Mouse (Mus musculus): ENCODE results near the gene Kank2.

Kank2 gene

GRCm38 (mm10) chr9:21750370-21750769, 48.2 kb downstream of the Kank2 start:
- no peak for DNase-seq (ENCODE audit: extremely low spot score)

- no peak for DNase-seq (ENCODE audit: extremely low spot score)
These were observed 49.0 kb downstream of the Kank2 start for GRCm38 (mm10) chr9:21749382-21750118.

DNA sequence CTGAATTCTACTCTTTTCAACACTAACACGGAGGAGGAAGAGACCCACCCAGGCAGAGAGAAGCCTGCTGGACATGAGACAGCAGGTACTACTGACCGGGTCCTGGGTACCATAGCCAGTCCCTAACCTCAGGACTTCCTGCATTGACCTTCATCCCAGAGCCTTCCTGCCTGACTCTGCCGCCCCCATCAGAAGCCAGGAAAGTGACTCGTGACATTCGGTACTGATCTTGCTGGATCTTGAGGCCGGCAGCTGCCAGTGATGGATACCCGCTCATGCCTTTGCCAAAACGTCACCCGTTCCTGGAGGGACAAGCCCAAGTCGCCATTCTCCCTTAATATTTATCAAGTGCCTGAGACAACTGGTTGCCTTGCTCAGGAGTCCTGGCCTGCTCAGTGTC, 50.1 kb downstream of the Kank2 start:
- DNase-seq (ENCODE audit: extremely low spot score), result no peak

- DNase-seq (ENCODE audit: extremely low spot score), result no peak
These were observed 50.5 kb downstream of the Kank2 start for GRCm38 (mm10) chr9:21748033-21748432.

DNA sequence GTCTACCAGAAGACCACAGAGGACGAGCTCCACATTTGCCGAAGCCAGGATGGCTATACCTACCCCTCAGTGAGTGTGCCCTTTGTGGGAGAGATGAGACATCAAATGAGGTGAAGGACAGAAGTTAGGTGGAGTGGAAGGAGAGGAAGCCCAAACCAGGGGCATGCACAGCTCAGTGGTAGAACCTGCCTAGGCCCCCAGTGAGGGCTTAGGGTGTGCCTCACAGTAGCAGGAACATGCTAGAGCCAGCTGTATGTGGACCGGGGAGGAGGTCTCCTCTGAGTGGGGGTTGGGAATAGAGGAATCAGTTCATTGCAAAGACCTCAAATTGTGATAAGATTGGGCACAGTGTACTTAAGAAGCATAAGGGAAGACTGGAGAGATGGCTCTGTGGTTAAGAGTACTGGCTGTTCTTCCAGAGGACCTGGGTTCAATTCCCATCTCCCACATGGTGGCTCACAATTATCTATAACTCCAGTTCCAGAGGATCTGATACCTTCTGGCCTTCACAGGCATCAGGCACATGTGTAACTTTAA, 51.2 kb downstream of the Kank2 start:
- no peak for DNase-seq (ENCODE audit: extremely low spot score)

DNA sequence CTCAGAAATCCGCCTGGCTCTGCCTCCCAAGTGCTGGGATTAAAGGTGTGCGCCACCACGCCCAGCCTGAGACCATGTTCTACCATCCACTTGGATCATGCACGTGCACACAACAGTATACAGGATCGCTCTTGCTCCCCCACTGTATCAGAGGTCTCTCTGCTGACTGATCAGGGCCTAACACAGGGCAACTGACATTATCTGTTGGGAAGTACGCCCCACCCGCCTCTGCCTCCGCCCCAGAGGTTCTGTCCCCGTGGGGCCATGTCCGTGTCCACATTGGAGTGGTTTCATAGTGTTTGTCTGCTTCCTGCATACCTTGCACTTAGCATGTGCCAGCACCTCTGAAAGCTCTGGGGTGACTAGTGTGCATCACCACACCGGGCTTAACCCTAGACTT, 57.0 kb downstream of the Kank2 start:
- no peak for DNase-seq (ENCODE audit: extremely low spot score)

DNA sequence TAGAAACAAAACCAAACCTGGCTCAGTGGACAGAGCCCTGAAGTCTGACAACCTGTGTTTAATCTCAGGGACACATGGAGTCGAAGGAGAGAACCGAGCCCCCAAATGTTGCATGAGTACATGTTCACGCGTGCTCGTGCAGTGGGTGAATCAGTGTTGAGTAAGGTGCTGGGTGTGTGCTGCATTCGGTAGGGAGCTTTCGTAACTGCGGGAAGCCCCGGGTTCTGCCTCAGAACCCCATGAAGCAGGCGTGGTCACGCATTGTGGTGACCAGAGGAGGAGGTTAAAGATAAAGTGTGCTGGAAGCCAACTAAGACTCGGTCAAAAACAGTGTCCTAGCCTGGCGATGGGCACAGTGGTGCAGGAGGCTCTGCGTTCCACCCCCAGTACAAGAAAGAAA, 58.1 kb downstream of the Kank2 start:
- DNase-seq (ENCODE audit: extremely low spot score), result no peak

- no peak for DNase-seq (ENCODE audit: extremely low spot score)
These were observed 59.8 kb downstream of the Kank2 start for GRCm38 (mm10) chr9:21738776-21739175.

- no peak for DNase-seq (ENCODE audit: extremely low spot score)
These were observed 61.4 kb downstream of the Kank2 start for GRCm38 (mm10) chr9:21737188-21737587.

DNA sequence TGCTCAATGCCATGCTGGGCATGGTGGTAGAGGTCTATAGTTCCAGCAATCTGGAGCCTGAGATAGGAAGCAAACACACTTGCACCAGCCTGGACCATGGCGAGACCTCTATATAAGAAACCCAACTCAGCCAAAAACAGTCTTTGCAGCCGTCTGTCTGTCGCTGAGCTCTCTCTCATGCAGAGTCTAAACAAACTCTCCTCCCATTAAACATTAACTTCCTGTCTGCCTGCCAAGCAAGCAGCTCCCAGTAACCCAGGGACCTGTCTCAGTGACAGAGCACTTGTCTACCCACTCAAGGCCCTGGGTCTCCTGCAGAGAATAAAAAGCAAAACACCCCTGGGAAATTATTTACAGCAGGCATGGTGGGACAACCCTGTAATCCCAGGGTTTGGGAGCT, 62.0 kb downstream of the Kank2 start:
- DNase-seq (ENCODE audit: extremely low spot score), result no peak

- no peak for DNase-seq (ENCODE audit: extremely low spot score)
These were observed 63.4 kb downstream of the Kank2 start for GRCm38 (mm10) chr9:21735126-21735525.

DNA sequence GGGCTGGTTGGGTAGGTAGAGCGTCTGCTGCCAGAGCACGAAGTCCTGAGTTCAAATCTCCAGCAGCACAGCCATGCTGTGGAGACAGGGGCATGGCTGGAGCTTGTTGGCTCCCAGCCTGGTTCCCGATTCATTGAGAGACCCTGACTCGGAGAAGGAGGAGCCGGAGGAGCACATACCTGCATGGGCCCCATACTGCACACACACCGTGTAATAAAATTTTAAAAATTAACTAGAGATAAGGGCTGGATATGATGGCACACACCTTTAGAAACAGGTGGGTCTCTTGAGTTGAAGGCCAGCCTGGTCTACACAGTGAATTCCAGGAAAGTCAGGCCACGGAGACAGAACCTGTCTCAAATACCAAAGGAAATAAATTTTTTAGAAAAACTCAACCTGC, 64.6 kb downstream of the Kank2 start:
- no peak for DNase-seq (ENCODE audit: extremely low spot score)

- no peak for DNase-seq (ENCODE audit: extremely low spot score)
These were observed 65.1 kb downstream of the Kank2 start for GRCm38 (mm10) chr9:21733446-21733845.

GRCm38 (mm10) chr9:21732288-21732687, 66.3 kb downstream of the Kank2 start:
- no peak for DNase-seq (ENCODE audit: extremely low spot score)

GRCm38 (mm10) chr9:21729264-21729663, 69.3 kb downstream of the Kank2 start:
- no peak for DNase-seq (ENCODE audit: extremely low spot score)

- no peak for DNase-seq (ENCODE audit: extremely low spot score)
These were observed 70.2 kb downstream of the Kank2 start for GRCm38 (mm10) chr9:21728261-21728832.

- DNase-seq (ENCODE audit: extremely low spot score), result no peak
These were observed 72.1 kb downstream of the Kank2 start for GRCm38 (mm10) chr9:21726218-21726975.

- DNase-seq (ENCODE audit: extremely low spot score), result no peak
These were observed 73.1 kb downstream of the Kank2 start for GRCm38 (mm10) chr9:21725224-21726121.

DNA sequence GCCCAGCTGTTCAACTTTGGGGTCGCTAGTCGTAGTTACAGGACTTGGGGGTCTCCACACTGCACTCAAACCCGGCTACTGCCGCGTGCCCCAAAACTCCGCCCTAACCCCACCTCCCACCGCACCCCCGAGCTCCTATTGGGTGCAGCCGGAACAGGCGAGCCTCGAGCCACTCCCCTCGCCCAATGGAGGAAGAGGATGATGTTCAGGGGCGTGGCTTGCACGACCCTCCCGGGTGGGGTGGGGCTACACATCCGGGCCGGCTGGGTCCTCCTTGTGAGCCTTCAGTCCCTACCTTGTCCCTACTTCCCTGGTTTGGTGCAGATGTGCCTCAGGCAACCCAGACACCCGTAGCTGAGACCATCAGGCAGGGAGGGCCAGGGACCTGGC, 74.4 kb downstream of the Kank2 start:
- peak; percentile 96 for DNase-seq (ENCODE audit: extremely low spot score)

GRCm38 (mm10) chr9:21723377-21724146, 75.0 kb downstream of the Kank2 start, which contains the start of gene Ldlr:
Ldlr (plus strand) TSS chr9:21723483.
- peak; percentile 91 for DNase-seq (ENCODE audit: extremely low spot score)

- DNase-seq (ENCODE audit: extremely low spot score), result no peak
These were observed 77.5 kb downstream of the Kank2 start for GRCm38 (mm10) chr9:21721036-21721435.
